Mouse (Mus musculus) cerebellum, adult 11 months (tissue): Measurements from ENCODE around the gene Apof.

Source experiments
- DNase-seq: peaks from one replicate; pipeline ENCODE4 v3.0.0; 2022

Gene Apof

DNA sequence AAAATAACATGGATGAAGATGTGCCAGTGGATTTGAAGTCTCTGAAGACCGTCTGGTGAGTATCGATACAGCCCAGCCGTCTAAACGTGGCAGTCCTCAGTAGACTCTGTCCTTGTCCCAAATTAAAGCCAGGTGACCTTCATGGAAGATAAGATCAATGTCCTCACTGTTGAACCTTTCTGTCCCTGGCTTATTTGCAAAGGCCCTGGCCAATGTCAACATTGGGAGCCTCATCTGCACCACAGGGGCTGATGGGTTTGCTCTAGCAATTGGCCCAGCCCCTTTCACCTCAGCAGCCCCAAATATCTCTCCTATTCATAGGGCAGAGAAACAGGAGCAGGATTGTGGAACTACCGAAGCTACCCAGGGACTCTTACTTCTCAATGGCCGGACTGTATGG is at the start of gene Apof:
Gene Apof, plus strand, starts transcription at position 301 of the 400 bp plus-strand sequence.
- no peak for DNase-seq

DNA sequence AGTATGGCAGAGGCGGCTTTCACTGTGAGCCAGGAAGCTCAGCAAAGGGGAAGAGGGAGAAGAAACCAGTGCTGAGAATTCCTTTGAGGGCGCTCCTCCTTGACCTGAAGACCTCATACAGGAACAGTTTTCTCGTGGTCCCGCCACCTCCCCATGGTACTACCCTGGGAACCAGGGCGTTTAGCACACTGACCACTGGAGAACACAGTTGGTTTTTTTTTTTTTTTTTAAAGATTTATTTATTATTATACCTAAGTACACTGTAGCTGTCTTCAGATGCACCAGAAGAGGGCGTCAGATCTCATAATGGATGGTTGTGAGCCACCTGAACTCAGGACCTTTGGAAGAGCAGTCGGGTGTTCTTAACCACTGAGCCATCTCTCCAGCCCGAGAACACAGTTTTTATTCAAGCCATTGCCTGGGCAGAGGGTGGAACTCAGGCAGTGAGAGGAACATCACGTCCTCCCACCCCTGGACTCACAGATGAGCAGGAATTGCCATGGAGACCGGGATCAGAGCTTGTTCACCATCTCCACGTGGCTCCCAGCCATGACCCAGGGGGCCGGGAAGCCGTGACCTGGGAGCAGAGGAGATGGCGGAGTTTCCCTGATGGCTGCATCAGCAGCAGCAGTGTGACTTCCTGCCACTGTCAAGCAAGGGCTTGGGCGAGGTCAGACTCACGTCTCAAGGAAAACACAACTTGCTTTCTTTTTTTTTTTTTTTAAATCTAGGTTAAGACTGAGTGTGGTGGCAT is 46.8 kb upstream of the Apof start:
- no peak for DNase-seq

DNA sequence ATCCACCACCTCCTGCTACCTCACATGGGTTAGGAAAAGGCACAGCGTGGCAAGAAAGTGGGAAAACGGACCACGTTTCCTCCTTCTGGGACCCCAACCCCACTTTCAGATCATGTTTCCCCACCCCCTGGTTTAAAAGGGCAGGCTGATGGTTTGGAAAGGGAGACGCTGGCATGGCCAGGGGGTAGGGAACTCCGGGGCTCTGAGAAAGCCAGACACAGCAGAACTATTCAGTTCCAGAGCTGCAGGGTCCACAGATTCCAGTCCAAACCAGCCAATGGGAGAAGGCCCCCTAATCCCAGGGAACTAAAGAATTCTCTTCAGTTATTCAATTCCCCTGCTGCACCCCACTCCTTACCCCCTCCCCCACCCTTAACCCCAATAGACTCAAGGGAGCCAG is 43.4 kb upstream of the Apof start:
- no peak for DNase-seq

DNA sequence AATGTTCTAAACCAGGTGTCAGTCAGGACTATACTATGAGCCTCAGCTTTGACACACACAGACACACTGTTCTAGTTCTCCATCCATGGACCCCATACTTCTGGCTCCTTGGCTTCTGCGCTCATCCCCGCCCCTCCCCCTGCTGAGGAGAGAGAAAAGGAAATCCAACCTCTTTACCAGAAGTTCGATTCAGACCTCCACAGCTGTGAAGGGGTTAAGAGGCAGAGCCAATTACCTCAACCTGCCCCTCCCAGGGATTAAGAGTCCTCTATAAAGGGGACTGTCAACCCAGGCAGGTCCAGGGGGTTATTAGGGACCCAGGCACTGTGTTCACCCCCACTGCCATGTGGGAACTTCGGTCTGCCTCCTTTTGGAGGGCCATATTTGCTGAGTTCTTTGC is 42.9 kb upstream of the Apof start, which contains the start of gene Mip:
Gene Mip, plus strand, starts transcription at position 301 of the 400 bp plus-strand sequence.
- no peak for DNase-seq

DNA sequence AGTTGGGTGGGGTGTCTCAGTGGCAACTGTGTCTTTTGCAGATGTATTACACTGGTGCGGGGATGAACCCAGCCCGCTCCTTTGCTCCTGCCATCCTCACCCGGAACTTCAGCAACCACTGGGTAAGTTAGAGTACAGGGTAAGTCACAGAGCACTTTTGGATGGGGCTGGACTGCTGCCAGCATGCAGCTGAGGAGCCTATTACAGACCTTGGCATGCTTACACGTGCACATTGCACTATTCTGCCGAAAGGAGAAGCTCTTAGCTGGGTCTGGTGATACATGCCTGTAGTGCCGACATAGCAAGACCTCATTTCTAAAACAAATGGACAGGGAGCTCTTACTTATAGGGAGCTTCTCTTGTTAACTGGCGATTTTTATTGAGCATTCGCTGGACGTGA is 40.9 kb upstream of the Apof start:
- no peak for DNase-seq

DNA sequence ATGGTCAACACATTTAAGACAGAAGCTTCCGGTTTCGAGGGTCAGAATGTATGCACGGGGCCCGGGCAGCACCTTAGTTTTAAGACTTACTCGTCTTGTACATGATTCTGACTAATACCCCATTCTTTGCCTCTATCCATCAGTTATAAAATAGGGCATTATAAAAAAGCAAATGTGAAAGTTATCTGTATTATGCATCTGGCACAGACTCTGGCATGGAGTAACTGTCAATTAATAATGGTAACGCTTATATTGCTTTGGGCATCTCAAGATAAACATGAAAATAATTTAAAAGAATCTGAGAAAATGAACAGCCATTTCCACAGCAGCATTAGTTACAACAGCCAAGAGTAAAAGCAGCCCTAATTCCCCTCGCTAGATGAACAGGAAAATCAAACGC is 40.5 kb upstream of the Apof start:
- no peak for DNase-seq

DNA sequence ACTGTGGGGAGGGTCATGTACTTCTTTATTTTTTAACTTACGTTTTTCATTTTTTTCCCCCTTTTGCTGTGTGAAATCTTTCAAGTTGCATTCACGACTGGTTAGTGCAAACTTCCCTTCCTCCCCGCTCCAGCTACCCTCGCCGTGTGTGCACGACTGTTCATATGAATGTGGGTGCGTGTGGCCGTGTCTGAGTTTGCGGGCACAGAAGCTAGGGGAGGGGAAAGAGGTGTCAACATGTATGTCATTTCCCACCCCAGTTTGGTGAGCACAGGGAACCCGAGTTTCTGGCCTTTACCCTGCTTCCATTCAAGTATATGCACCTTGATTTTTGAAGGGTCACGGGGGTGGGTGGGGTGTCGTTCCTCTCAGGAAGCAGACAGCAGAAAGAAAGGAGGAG is 37.9 kb upstream of the Apof start:
- DNase-seq: no peak

DNA sequence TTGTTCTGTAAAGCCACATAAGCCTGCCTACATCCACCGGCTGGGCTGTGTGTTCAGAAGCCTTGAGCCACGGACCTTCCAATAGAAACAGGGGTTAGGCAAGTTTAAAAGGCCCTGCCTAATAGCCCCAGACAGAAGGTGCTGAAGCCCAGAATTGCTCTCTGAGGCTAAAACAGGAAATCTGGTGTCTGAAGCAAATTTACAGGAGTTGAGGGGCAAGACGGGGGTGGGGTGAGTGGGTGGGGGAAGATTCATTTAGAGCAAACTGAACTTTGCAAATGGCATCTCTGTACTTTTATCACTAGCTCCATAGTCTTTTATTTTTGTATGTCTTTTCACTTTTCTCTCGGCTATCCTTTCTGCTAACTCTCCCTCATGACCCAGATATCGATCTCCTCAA is 37.3 kb upstream of the Apof start:
- DNase-seq: no peak

DNA sequence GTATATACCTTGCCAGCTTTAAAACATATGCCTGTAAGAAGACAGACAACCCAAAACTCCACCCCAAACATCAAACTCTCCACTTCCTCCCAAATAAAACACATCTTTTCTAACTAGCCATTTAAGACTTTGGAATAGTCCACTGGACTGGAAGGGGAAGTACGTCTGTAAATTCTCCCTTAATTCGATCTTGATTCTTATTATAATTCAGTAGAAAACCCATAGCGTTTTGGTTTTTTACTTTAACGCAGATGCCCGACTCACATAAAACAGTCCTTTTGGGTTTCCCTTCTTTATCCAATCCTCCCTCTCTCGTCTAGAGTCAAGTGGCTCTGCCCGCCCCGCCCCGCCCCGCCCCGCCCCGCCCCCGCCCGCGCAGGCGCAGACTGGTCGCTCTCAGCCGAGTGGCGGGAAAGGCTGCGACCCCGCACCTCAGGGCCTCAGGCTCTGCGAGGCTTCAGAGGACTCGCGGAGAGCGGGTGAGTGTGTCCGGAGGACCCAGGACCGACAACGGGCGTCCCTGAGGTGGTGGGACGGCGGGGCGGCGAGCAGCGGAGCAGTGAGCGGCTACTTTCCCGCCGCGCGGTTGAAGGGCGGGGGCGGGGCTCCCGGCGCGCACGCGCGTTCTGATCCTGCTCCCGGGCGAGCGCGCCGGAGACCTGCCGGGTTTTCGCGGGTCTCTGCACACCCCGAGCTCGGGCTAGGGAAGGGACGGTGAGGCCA is 36.6 kb upstream of the Apof start, which contains the start of gene Timeless:
Gene Timeless, plus strand, starts transcription at position 369 of the 723 bp plus-strand sequence.
- peak; percentile 88 for DNase-seq

DNA sequence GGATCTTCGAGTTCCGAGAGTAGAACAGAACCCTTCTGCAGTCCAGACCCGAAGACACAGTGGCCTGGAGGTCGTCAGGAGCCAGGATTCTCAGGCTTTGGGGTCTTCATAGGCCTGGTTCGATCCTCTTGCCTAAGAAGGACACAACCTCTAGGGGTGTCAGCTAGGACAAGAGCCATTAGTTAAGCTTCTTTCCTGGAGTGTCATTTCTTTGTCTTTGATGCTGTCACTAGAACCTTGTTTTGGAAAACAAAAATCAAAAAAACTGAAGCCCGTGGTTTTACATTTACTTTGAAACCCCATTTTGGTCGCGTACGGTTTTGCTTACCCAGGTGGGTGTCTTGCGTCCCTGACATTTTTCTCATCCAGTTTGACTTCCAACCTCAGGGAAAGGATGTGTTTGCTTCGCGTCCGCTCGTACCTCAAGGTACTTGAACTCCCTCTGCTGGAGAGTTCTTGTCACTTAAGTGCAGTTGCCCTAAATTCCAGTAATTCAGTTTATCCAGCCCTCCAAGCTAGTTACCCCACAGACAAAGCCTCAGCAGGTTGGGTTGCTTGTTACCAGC is 36.0 kb upstream of the Apof start:
- peak; percentile 54 for DNase-seq

DNA sequence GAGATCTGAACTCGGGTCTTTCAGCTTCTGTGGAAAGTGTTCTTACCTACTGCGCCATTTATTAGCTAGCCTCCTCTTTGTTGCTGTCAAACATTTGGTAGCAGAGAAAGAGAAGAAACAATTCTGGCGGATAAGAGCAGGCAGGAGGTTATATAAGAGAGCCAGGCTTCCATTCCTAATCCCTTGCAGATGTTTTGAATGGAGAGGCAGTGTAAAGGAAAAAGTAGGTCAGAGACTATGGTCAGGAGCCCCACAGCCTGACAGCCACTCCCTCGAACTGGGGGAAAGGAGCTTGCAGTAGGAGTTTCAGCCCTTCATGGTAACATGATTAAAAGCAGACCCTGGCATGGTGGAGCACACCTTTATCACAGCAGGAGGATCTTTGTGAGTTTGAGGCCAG is 32.1 kb upstream of the Apof start:
- DNase-seq: no peak

DNA sequence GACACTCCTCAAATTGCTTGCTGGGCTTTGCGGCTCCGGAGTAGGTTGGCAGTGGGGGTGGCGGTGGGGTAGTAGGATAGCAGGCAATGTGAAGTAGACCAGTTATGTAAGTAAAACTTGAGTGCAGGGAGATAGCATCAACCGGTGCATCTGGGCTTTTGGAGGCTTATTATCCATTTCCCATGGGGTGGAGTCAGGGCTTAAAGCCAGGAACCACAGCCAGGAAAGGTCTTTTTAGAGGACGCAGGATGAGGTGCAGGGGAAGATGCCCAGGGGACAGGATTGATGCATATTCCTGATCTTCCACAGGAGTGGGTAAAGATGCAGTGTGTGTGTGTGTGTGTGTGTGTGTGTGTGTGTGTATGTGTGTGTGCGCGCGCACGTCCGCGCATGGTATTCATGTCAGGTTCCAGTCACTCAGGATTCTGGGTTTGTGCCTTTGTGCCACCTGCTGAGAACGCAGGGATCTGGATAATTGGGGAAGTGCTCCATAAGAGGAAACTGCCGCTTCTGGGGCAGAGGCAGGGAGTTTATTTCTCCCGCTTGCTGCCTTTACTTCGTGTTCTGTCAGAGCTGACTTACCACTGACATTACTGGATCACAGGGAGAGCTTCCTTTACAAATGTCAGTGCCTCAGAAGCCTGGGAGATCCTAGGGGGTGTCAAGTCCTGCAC is 30.5 kb upstream of the Apof start:
- peak; percentile 38 for DNase-seq

DNA sequence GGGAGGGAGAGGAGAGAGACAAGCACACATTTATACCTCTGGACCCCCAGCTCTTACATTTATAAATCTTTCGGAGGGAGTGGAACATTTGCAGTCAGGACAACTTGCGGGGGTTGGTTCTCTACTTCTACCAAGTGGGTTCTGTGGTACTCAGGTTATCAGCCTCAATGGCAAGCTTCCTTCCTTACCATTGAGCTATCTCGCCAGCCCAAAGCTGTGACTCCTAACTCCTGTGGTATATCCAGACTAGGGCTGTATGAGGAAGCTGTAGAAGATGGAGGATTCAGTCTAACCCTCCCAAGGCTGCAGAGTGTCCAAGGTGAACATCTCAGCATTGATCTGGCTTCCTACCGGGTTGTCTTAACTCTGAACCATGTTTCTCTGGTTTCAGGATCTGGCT is 29.3 kb upstream of the Apof start:
- DNase-seq: no peak

DNA sequence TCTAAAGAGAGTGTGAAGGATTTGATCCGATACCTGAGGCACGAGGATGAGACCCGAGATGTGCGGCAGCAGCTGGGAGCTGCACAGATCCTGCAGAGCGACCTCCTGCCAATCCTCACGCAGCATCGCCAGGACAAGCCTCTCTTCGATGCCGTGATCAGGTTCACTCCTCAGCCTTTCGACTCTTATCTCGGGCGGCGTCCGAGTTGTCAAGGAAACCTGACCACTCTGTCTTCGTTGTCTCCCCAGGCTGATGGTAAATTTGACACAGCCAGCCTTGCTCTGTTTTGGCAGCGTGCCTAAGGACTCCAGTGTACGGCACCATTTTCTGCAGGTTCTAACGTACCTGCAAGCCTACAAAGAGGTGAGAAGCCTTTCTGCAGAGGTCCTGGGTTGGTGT is 28.3 kb upstream of the Apof start:
- DNase-seq: no peak

DNA sequence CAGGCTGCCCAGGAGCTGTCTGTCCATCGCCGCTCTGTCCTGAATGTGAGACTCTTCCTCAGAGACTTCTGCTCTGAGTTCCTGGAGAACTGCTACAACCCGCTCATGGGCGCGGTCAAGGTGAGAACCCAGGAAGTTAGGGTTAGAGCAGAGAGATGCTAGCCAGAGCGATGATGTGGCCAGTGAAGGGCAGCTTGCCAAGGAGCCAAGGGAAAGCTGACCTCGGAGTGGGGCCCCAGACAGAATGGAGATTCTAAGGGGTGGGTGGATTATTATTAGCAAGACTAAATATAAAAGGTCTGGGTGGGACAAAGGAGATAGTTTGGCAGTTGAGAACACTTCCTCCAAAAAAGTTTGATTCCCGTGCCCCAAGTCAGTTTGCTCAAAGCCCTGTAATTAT is 25.2 kb upstream of the Apof start:
- DNase-seq: no peak

DNA sequence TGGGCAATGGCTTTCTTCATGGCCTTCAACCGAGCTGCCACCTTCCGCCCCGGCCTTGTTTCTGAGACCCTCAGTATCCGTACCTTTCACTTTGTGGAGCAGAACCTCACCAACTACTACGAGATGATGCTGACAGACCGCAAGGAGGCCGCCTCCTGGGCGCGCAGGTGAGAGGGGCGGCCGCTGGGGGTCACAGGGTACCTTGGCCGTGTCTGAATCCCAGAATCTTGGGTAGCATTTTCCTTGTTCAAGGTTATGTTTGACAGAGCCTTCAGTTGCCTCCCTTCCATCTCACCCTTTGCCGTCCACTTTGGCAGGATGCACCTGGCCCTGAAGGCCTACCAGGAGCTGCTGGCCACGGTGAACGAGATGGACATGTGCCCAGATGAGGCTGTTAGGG is 24.4 kb upstream of the Apof start:
- no peak for DNase-seq

DNA sequence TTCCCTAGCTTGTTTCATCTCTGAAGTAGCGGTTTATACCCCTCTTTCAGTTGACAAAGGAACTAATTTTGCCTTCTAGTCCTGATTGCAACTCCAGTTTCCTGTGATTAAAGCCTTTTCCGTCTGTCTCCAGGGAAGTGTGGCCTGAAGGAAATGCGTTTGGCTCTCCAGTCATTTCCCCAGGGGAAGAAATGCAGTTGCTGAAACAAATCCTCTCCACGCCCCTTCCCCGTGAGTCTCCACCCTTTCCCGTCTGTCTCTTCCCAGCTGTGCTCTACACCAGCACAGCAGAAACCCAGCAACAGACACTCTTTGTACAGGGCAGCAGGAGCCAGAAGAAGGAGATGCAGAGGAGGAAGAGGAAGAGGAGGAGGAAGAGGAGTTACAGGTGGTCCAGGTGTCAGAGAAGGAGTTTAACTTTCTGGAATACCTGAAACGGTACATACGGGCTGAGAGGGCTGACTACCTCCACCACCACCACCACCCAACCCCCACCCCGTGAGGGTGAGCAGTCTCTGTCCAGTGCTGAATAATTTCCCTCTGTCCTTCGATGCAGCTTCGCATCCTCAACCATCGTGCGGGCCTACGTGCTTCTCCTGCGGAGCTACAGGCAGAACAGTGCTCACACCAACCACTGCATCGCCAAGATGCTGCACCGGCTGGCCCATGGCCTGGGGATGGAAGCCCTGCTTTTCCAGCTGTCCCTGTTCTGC is 21.3 kb upstream of the Apof start:
- DNase-seq: no peak

DNA sequence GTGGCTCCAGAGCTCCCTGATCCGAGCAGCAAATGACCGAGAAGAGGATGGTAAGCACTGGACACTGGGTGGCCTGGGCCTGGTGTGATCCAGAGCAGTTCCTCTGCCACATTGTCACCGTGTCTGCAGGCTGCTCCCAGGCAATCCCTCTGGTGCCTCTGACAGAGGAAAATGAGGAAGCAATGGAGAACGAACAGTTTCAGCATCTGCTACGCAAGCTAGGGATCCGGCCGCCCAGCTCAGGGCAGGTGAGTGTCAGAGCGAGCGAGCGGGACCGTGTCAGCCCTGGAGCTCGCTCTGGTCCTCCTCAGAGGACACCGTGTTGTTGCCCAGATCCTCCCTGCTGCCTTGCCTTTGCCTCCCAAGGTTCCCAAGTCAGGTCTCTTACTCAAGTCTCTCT is 17.9 kb upstream of the Apof start:
- DNase-seq: no peak

DNA sequence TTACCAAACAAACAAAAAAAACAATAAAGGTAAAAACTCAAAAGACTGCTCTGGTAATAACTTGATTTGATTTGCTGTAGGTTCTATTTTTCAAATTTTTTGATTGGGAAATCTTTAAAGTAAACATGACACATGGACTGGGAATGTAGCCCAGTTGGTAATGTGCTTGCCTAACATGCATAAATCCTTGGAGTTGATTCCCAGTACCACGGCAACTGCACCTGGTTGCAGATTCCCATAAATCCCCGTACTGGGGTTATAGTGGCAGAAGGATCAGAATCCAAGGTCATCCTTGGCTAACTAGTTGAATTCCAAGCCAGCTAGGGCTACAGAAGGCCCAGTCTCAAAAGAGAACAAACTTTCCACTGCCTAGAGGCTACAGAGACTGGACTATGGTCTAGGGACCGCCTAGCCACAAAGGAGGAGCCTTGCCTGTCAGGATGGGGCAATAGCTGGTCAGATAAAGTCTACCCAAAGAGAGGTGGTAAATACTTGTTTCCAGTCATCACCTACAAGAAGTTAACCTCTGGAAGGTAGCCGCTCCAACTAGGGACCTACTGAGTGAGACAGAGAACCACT is 14.7 kb upstream of the Apof start, which contains the start of gene Apon:
Gene Apon, plus strand, starts transcription at position 420 of the 579 bp plus-strand sequence.
- DNase-seq: no peak

DNA sequence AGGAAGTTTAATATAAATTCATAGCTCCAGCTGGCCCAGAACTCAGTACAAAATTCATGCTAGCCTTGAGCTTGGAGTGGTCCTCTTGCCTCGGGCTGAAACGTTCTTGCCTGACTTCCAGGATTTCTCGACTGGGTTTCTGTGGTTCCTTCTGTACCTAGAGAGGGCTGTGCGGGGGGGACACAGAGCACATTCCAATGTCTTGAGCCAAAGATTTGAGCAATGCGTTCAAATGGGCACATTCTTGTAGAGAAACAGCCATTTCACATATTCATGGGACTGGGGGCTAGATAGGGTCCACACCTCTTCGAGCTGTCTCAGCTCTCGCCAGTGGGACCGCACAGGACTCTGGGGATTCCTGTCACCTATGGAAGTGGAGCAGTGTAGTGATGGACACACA is 12.5 kb upstream of the Apof start:
- DNase-seq: no peak

DNA sequence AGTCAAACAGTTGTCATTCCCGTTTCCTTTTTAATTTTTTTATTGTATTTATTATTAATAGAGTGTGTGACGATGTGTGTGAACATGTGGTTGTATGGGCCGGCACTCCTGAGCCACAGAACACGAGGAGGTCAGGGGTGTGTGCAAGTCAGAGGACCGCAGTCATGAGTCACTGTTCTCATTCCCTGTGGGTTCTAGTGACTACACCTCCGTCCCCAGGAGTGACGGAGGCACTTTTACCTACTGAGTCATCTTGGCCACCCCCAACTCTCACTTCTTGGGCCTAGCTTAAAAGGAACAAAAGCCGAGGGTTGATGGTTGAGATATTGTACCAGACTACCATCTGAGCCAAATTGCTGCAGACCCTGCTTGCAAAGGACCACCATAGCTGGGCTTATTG is 12.1 kb upstream of the Apof start:
- DNase-seq: no peak

DNA sequence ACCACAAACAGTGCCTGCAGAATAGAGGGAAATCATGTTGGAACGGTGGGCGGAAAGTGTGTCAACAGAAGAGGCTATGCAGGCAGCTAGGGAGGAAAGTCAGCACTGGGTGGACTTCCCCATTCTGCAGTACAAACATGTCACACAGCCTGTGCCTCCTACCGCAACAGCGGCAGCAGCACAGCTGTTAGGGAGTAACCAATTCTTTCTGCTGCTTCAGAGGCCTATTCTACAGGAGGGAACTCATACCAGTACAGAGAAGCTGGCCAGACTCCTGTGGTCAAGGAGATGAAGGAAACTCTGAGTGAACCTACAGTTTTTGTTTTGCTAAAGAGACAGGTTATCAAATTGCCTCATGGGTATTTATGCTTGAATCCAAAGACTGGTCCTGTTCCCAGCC is 9.5 kb upstream of the Apof start:
- no peak for DNase-seq
